Mouse (Mus musculus): ENCODE data around the gene Cttn.

- TF ChIP-seq POLR2A (IDR thresholded peaks at IDR 0.05; ENCODE audit: borderline replicate concordance, extremely low read depth, low read depth, low read length) (no peak), CTCF (IDR thresholded peaks at IDR 0.05; ENCODE audit: insufficient read depth, low read length) (no peak)
Observed at GRCm38 (mm10) chr7:144479569-144479968, 8.8 kb upstream of the Cttn start.
